Mouse (Mus musculus): ENCODE data around the gene Grid1. TPM values are rescaled to one million over a fixed set of nuclear protein-coding genes. Genes with fewer than 3 reads are reported as not detected.

Gene Grid1
- polyA plus RNA-seq, 1 experiment from 2014 or later = 7.1 TPM

- H3K36me3 ChIP-seq = no peaks in the 10 kb centered on the region
- peaks cover 9% of the 10 kb centered on the region; the same call in 1 of the 2 replicates for H3K4me1 ChIP-seq (replicated peaks)
- 21% methylated on average over 6 of the region's 6 CpGs for WGBS
- H3K4me2 ChIP-seq = no peak overlapping the region
- H3K9ac ChIP-seq = no peak overlapping the region
- no peak overlapping the region for H3K4me3 ChIP-seq
- no peaks in the 10 kb centered on the region for H3K27me3 ChIP-seq
- H3K27ac ChIP-seq (replicated peaks) = 0 out of 2 replicates have a peak overlapping the region, but pooled peaks have one; percentile 1
- H3K9me3 ChIP-seq = no peaks in the 10 kb centered on the region
- ATAC-seq (ENCODE audit: low FRiP score, low read depth) = peak; percentile 86
Observed at GRCm38 (mm10) chr14:34969102-34969819, 149.4 kb downstream of the Grid1 start.

DNA sequence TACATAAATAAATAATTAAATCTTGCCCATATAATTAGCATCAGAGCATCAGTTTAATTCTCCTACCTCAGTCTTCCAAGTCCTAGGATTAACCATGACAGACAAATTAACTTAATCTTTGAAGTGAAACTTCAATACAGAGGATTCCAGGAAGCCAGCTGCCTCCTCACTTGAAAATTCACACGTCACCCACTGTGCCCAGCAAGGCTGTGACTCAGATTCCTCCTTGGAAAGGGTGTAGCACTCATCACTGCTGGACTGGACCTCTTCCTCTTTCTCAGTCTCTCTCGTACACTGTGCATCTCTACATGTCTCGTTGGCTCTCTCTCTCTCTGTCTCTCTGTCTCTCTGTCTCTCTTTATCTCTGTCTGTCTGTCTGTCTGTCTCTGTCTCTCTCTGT, 153.0 kb downstream of the Grid1 start:
- Histone ChIP-seq H3K9ac (no peak overlapping the region), H3K4me3 (no peak overlapping the region), H3K27me3 (no peaks in the 10 kb centered on the region), H3K4me1 (replicated peaks) (peaks cover 9% of the 10 kb centered on the region; the same call in 1 of the 2 replicates), H3K27ac (replicated peaks) (no peak overlapping the region), H3K4me2 (no peak overlapping the region), H3K36me3 (no peaks in the 10 kb centered on the region), H3K9me3 (no peaks in the 10 kb centered on the region)
- WGBS = 75% methylated on average over 3 of the region's 3 CpGs
- no peak for ATAC-seq (ENCODE audit: low FRiP score, low read depth)

GRCm38 (mm10) chr14:34980756-34981155, 160.8 kb downstream of the Grid1 start:
- no peak overlapping the region for H3K4me3 ChIP-seq
- H3K27me3 ChIP-seq = no peaks in the 10 kb centered on the region
- no peaks in the 10 kb centered on the region for H3K4me1 ChIP-seq (replicated peaks)
- H3K36me3 ChIP-seq = no peaks in the 10 kb centered on the region
- ATAC-seq (ENCODE audit: low FRiP score, low read depth) = no peak
- H3K4me2 ChIP-seq = no peak overlapping the region
- H3K27ac ChIP-seq (replicated peaks) = no peak overlapping the region
- whole genome bisulfite sequencing = 19% methylated on average over 2 of the region's 2 CpGs
- no peaks in the 10 kb centered on the region for H3K9me3 ChIP-seq
- no peak overlapping the region for H3K9ac ChIP-seq

DNA sequence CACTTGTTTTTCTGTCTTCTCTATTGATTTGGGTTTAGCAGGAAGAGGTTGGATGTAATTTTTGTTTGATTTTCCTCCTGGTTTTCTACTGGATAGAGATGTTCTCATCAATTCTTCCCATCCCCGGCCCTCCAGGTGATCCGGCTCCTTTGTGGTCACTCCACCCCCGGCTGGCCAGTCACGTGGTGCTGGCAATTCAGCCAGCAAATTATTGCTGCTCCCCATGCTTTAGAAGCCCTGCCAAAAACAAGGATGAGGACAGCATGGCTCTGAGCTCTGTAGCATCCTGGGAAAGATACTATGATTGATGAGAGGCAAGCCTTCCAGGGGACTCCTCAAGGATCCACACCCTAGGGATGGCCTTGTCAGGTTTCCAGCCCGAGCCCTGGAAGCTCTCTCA, 169.2 kb downstream of the Grid1 start:
- 61% methylated on average over 5 of the region's 5 CpGs for WGBS
- no peak overlapping the region for H3K27ac ChIP-seq (replicated peaks)

DNA sequence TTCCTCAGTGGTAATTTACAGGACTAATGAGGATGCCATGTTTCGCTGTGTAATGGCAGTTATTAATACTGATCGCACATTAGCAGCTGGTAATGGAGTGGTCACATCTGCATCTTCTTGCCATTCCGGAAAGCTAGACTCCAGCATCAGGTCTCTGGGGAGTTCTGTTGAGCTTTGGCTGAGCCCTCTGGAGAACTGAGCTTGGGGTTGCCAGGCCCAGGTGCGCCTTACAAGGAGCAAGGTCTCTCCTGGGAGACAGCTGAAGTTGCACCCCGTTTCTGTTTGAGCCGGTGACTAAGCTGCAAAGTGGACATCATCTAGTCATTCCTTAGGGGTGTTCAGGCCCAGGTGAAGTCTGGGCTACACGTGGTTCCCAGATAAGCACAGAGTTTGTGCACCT, 186.8 kb downstream of the Grid1 start:
- Histone ChIP-seq H3K27ac (replicated peaks) (no peak overlapping the region), H3K9me3 (no peaks in the 10 kb centered on the region), H3K36me3 (no peaks in the 10 kb centered on the region), H3K27me3 (no peaks in the 10 kb centered on the region), H3K9ac (no peak overlapping the region), H3K4me1 (replicated peaks) (peaks cover 13% of the 10 kb centered on the region), H3K4me3 (no peak overlapping the region), H3K4me2 (no peak overlapping the region)
- WGBS = 67% methylated on average over 7 of the region's 7 CpGs
- ATAC-seq (ENCODE audit: low FRiP score, low read depth) = no peak

More for the DNA sequence above, 169.2 kb downstream of the Grid1 start:
- no peaks in the 10 kb centered on the region for H3K4me1 ChIP-seq (replicated peaks)
- H3K4me2 ChIP-seq = no peak overlapping the region
- no peak overlapping the region for H3K4me3 ChIP-seq
- ATAC-seq (ENCODE audit: low FRiP score, low read depth) = no peak
- no peaks in the 10 kb centered on the region for H3K9me3 ChIP-seq
- H3K27me3 ChIP-seq = no peaks in the 10 kb centered on the region
- no peaks in the 10 kb centered on the region for H3K36me3 ChIP-seq
- no peak overlapping the region for H3K9ac ChIP-seq

GRCm38 (mm10) chr14:35008674-35009073, 188.8 kb downstream of the Grid1 start:
- H3K27me3 ChIP-seq = no peaks in the 10 kb centered on the region
- peak overlapping the region; percentile 38 for H3K27ac ChIP-seq (replicated peaks)
- no peak overlapping the region for H3K4me3 ChIP-seq
- H3K9me3 ChIP-seq = no peaks in the 10 kb centered on the region
- WGBS = 33% methylated on average over 3 of the region's 3 CpGs
- H3K4me1 ChIP-seq (replicated peaks) = peaks cover 13% of the 10 kb centered on the region
- no peak for ATAC-seq (ENCODE audit: low FRiP score, low read depth)
- no peak overlapping the region for H3K4me2 ChIP-seq
- no peak overlapping the region for H3K9ac ChIP-seq
- no peaks in the 10 kb centered on the region for H3K36me3 ChIP-seq

GRCm38 (mm10) chr14:35009074-35009473, 189.2 kb downstream of the Grid1 start:
- no peaks in the 10 kb centered on the region for H3K9me3 ChIP-seq
- H3K4me2 ChIP-seq = no peak overlapping the region
- WGBS = 15% methylated on average over 9 of the region's 9 CpGs
- no peaks in the 10 kb centered on the region for H3K36me3 ChIP-seq
- peak overlapping the region; percentile 38 for H3K27ac ChIP-seq (replicated peaks)
- peaks cover 13% of the 10 kb centered on the region for H3K4me1 ChIP-seq (replicated peaks)
- H3K27me3 ChIP-seq = no peaks in the 10 kb centered on the region
- H3K9ac ChIP-seq = no peak overlapping the region
- H3K4me3 ChIP-seq = no peak overlapping the region
- ATAC-seq (ENCODE audit: low FRiP score, low read depth) = no peak; the same call in 1 of the 2 replicates

GRCm38 (mm10) chr14:35026686-35027085, 206.8 kb downstream of the Grid1 start:
- ATAC-seq (ENCODE audit: low FRiP score, low read depth) = no peak
- Histone ChIP-seq H3K4me2 (no peak overlapping the region), H3K27ac (replicated peaks) (no peak overlapping the region), H3K9ac (no peak overlapping the region), H3K9me3 (no peaks in the 10 kb centered on the region), H3K4me1 (replicated peaks) (no peaks in the 10 kb centered on the region), H3K4me3 (no peak overlapping the region), H3K36me3 (no peaks in the 10 kb centered on the region), H3K27me3 (no peaks in the 10 kb centered on the region)
- 91% methylated on average over 8 of the region's 8 CpGs for WGBS

GRCm38 (mm10) chr14:35027501-35028140, 207.7 kb downstream of the Grid1 start:
- no peaks in the 10 kb centered on the region for H3K9me3 ChIP-seq
- no peaks in the 10 kb centered on the region for H3K27me3 ChIP-seq
- WGBS = 51% methylated on average over 11 of the region's 11 CpGs
- no peaks in the 10 kb centered on the region for H3K36me3 ChIP-seq
- no peak overlapping the region for H3K9ac ChIP-seq
- H3K4me2 ChIP-seq = no peak overlapping the region
- no peak overlapping the region for H3K4me3 ChIP-seq
- no peaks in the 10 kb centered on the region for H3K4me1 ChIP-seq (replicated peaks)
- H3K27ac ChIP-seq (replicated peaks) = no peak overlapping the region
- ATAC-seq (ENCODE audit: low FRiP score, low read depth) = peak; percentile 71; the same call in 1 of the 2 replicates

GRCm38 (mm10) chr14:35029626-35030025, 209.7 kb downstream of the Grid1 start:
- H3K4me1 ChIP-seq (replicated peaks) = no peaks in the 10 kb centered on the region
- H3K4me3 ChIP-seq = no peak overlapping the region
- no peaks in the 10 kb centered on the region for H3K27me3 ChIP-seq
- ATAC-seq (ENCODE audit: low FRiP score, low read depth) = no peak
- no peak overlapping the region for H3K27ac ChIP-seq (replicated peaks)
- H3K9ac ChIP-seq = no peak overlapping the region
- H3K4me2 ChIP-seq = no peak overlapping the region
- 96% methylated on average over 2 of the region's 2 CpGs for WGBS
- no peaks in the 10 kb centered on the region for H3K36me3 ChIP-seq
- H3K9me3 ChIP-seq = no peaks in the 10 kb centered on the region

GRCm38 (mm10) chr14:35030271-35030670, 210.4 kb downstream of the Grid1 start:
- no peaks in the 10 kb centered on the region for H3K4me1 ChIP-seq (replicated peaks)
- no peak overlapping the region for H3K4me3 ChIP-seq
- no peaks in the 10 kb centered on the region for H3K27me3 ChIP-seq
- ATAC-seq (ENCODE audit: low FRiP score, low read depth) = no peak
- H3K9ac ChIP-seq = no peak overlapping the region
- H3K9me3 ChIP-seq = no peaks in the 10 kb centered on the region
- H3K36me3 ChIP-seq = no peaks in the 10 kb centered on the region
- H3K27ac ChIP-seq (replicated peaks) = no peak overlapping the region
- WGBS = 90% methylated on average over 2 of the region's 2 CpGs
- no peak overlapping the region for H3K4me2 ChIP-seq

GRCm38 (mm10) chr14:35032283-35032682, 212.4 kb downstream of the Grid1 start:
- no peak overlapping the region for H3K9ac ChIP-seq
- H3K4me1 ChIP-seq (replicated peaks) = no peaks in the 10 kb centered on the region
- H3K27ac ChIP-seq (replicated peaks) = no peak overlapping the region
- no peak overlapping the region for H3K4me3 ChIP-seq
- H3K4me2 ChIP-seq = no peak overlapping the region
- 93% methylated on average over 1 of the region's 1 CpGs for whole genome bisulfite sequencing
- no peaks in the 10 kb centered on the region for H3K9me3 ChIP-seq
- ATAC-seq (ENCODE audit: low FRiP score, low read depth) = no peak
- H3K27me3 ChIP-seq = no peaks in the 10 kb centered on the region
- H3K36me3 ChIP-seq = no peaks in the 10 kb centered on the region
